Mouse (Mus musculus): Measurements from ENCODE around the gene Lrfn3. TPM values are rescaled to one million over a fixed set of nuclear protein-coding genes. Genes with fewer than 3 reads are reported as not detected.

Gene Lrfn3
- polyA plus RNA-seq (2017; shearing (Covaris generic)), result not detected

GRCm38 (mm10) chr7:30362652-30363343 lies at the start of gene Lrfn3:
Gene Lrfn3, minus strand, starts transcription at chr7:30362772.

GRCm38 (mm10) chr7:30323795-30324194 lies 38.8 kb downstream of the Lrfn3 start, which contains the start of gene Sdhaf1:
Gene Sdhaf1, minus strand, starts transcription at chr7:30323895.

GRCm38 (mm10) chr7:30321539-30322284 lies 40.9 kb downstream of the Lrfn3 start, which contains the start of gene E130208F15Rik:
Gene E130208F15Rik, plus strand, starts transcription at chr7:30321740.

GRCm38 (mm10) chr7:30314721-30315155 lies 47.8 kb downstream of the Lrfn3 start, which contains the start of gene Syne4:
Gene Syne4, plus strand, starts transcription at chr7:30314807.

DNA sequence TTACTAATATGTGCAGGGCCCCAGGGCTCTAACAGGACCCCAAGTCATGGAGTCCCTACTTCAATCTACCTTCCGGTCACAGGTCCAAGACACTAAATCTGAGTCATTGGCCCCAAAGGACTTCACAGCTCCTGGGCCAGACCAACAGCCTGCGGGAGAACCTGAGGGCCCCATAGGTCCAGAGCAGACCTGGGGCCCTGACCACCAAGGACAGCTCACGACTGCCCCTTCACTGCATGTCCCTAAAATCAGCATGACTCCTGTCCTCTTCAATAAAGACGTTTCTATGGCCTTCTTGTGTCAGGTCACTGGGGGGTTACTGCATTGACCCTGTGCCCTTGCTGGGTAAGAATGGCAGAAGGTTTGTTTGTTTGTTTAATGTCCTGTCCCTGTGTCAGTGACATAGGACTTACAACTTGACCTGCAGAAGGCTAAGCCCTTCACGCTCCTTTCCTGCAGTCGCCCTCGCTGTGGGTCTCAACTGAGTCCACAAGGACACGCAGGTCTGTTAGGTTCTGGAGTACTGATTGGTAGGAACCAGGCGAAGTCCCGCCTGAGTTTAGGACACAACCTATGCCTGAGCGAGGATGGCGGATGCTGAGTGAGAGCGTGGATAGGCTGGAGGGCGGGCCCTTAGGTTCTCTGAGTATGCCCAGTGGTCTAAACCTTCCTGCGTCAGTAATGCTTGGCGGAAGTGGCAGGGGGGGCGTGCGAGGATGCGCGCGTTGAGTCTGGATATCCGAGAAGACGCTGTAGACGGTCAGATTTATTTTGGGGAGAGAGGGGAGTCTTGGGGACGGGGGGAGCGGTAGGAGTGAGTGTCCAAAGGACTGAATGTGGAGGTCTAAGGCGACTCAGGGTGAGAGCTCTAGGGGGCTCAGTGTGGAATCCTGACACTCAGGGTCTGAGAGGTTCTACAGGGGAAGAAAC lies 54.2 kb downstream of the Lrfn3 start, which contains the start of gene Alkbh6:
TSS of gene Alkbh6 (plus strand) at position 642 of the 930 bp plus-strand sequence.

Other genes with a start within 250 kb of the Lrfn3 start
- gene Zfp382, start 240.8 kb downstream of the Lrfn3 start, polyA plus RNA-seq (2017; shearing (Covaris generic)), result 15.8 TPM
- 33.9 TPM for gene Zfp146, start 193.0 kb downstream of the Lrfn3 start, polyA plus RNA-seq (2017; shearing (Covaris generic))
- 1.5 TPM for gene Cox7a1, start 178.6 kb downstream of the Lrfn3 start, polyA plus RNA-seq (2017; shearing (Covaris generic))
- 74.4 TPM for gene Capns1, start 164.0 kb downstream of the Lrfn3 start, polyA plus RNA-seq (2017; shearing (Covaris generic))
- gene Polr2i, start 130.8 kb downstream of the Lrfn3 start, polyA plus RNA-seq (2017; shearing (Covaris generic)), result 69.2 TPM
- 134 TPM for gene Tbcb, start 130.5 kb downstream of the Lrfn3 start, polyA plus RNA-seq (2017; shearing (Covaris generic))
- gene Ovol3, start 127.0 kb downstream of the Lrfn3 start, polyA plus RNA-seq (2017; shearing (Covaris generic)), result not detected
- gene Thap8, start 82.7 kb downstream of the Lrfn3 start, polyA plus RNA-seq (2017; shearing (Covaris generic)), result 0.69 TPM
- 5.3 TPM for gene Wdr62, start 82.4 kb downstream of the Lrfn3 start, polyA plus RNA-seq (2017; shearing (Covaris generic))
- 4.2 TPM for gene Clip3, start 71.0 kb downstream of the Lrfn3 start, polyA plus RNA-seq (2017; shearing (Covaris generic))
- 157 TPM for gene Alkbh6, start 54.1 kb downstream of the Lrfn3 start, polyA plus RNA-seq (2017; shearing (Covaris generic))
- gene Syne4, start 48.0 kb downstream of the Lrfn3 start, polyA plus RNA-seq (2017; shearing (Covaris generic)), result 13.5 TPM
- not detected for gene E130208F15Rik, start 41.0 kb downstream of the Lrfn3 start, polyA plus RNA-seq (2017; shearing (Covaris generic))
- gene Sdhaf1, start 38.9 kb downstream of the Lrfn3 start, polyA plus RNA-seq (2017; shearing (Covaris generic)), result 7.4 TPM
- 7.0 TPM for gene Tyrobp, start 51.0 kb upstream of the Lrfn3 start, polyA plus RNA-seq (2017; shearing (Covaris generic))
- gene Hcst, start 57.1 kb upstream of the Lrfn3 start, polyA plus RNA-seq (2017; shearing (Covaris generic)), result 514 TPM
- 102 TPM for gene Nfkbid, start 59.0 kb upstream of the Lrfn3 start, polyA plus RNA-seq (2017; shearing (Covaris generic))
- gene Aplp1, start 82.8 kb upstream of the Lrfn3 start, polyA plus RNA-seq (2017; shearing (Covaris generic)), result 3.1 TPM
- gene Kirrel2, start 94.9 kb upstream of the Lrfn3 start, polyA plus RNA-seq (2017; shearing (Covaris generic)), result not detected
- gene Nphs1, start 95.5 kb upstream of the Lrfn3 start, polyA plus RNA-seq (2017; shearing (Covaris generic)), result not detected
- not detected for gene Prodh2, start 130.8 kb upstream of the Lrfn3 start, polyA plus RNA-seq (2017; shearing (Covaris generic))
- gene Arhgap33, start 172.3 kb upstream of the Lrfn3 start, polyA plus RNA-seq (2017; shearing (Covaris generic)), result 1.8 TPM
- 5.2 TPM for gene Hspb6, start 189.4 kb upstream of the Lrfn3 start, polyA plus RNA-seq (2017; shearing (Covaris generic))
- gene Proser3, start 189.5 kb upstream of the Lrfn3 start, polyA plus RNA-seq (2017; shearing (Covaris generic)), result 10.0 TPM
- 117 TPM for gene Lin37, start 197.1 kb upstream of the Lrfn3 start, polyA plus RNA-seq (2017; shearing (Covaris generic))
- gene U2af1l4, start 200.5 kb upstream of the Lrfn3 start, polyA plus RNA-seq (2017; shearing (Covaris generic)), result 68.8 TPM
- 97.7 TPM for gene Gm49396, start 200.6 kb upstream of the Lrfn3 start, polyA plus RNA-seq (2017; shearing (Covaris generic))
- 274 TPM for gene Psenen, start 200.9 kb upstream of the Lrfn3 start, polyA plus RNA-seq (2017; shearing (Covaris generic))
- gene Igflr1, start 202.7 kb upstream of the Lrfn3 start, polyA plus RNA-seq (2017; shearing (Covaris generic)), result 171 TPM
- 8.9 TPM for gene Kmt2b, start 226.0 kb upstream of the Lrfn3 start, polyA plus RNA-seq (2017; shearing (Covaris generic))
- 15.6 TPM for gene Zbtb32, start 236.1 kb upstream of the Lrfn3 start, polyA plus RNA-seq (2017; shearing (Covaris generic))

All from CD4-positive, CD25-positive, alpha-beta regulatory T cell, adult 9 weeks (primary cell).